Mouse (Mus musculus) spleen, postnatal 0 days (tissue): Measurements from ENCODE around the gene Zbtb44. TPM values are rescaled to one million over a fixed set of nuclear protein-coding genes. Genes with fewer than 3 reads are reported as not detected.

Experiments used
- polyA plus RNA-seq: library from polyadenylated mRNA; unstranded; fragments of >200 nt; fragmentation: Nextera tagmentation; extraction: Ambion mirVana; gene quantifications from 2 replicates; pipeline ENCODE4 v1.2.1, GENCODE M21; 2015

The Zbtb44 gene
- polyA plus RNA-seq, result 6.9 and 7.6 TPM in 2 replicates

GRCm38 (mm10) chr9:31030532-31031413 lies at the start of gene Zbtb44:
Gene Zbtb44, plus strand, starts transcription at chr9:31030644.

Other genes starting within 250 kb of the Zbtb44 start
- gene Adamts15, start 108.2 kb upstream of the Zbtb44 start, polyA plus RNA-seq, result 2.8 and 3.8 TPM in 2 replicates
- gene Adamts8, start 88.1 kb upstream of the Zbtb44 start, polyA plus RNA-seq, result 1.7 and 1.8 TPM in 2 replicates
- 1.00 and 1.2 TPM in 2 replicates for gene St14, start 101.2 kb downstream of the Zbtb44 start, polyA plus RNA-seq
- gene Aplp2, start 181.2 kb downstream of the Zbtb44 start, polyA plus RNA-seq, result 199 and 214 TPM in 2 replicates
- 2.0 TPM in 2 replicates for gene Prdm10, start 249.9 kb downstream of the Zbtb44 start, polyA plus RNA-seq